Mouse (Mus musculus): Measurements from ENCODE around the gene Ddx5. TPM values are rescaled to one million over a fixed set of nuclear protein-coding genes. Genes with fewer than 3 reads are reported as not detected.

Gene Ddx5
- total RNA-seq (2023): 3,062 TPM

GRCm38 (mm10) chr11:106788775-106789459 is at the start of gene Ddx5, which contains the start of gene Cep95:
Gene Ddx5, minus strand, starts transcription at chr11:106789185.
Gene Cep95, plus strand, starts transcription at chr11:106789252.

DNA sequence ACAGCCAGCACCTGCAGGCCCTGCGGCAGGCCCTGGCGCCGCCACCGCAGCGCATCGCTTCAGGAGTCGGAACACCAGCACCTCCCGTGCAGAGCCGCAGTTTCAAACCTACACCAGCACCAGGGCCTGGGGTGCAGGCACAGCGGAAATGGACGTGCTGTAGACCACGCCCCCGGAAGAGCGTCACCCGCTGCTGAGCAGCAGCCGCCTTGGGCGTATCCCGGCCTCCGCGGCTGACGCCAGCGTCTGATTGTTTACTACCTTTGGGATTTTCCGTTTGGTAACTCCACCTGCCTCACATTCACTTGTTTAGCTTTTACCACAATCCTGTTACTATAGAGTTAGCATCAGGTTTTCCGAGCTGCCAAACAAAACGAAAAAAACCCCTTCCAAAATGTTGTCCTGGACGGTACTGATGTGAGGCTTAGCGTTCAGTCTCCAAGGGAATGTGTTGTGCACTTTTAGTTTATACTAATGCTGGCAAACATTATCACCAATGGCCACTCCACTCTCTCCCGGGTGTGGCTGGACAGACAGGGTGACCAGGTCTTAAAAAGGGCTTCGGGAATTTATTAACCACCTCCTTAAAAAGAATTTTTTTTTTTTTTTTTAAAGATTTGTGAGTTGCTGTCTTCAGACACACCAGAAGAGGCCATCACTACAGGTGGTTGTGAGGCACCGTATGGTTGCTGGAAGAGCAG is 9.4 kb downstream of the Ddx5 start, which contains the start of gene Polg2:
Gene Polg2, minus strand, starts transcription at position 150 of the 701 bp plus-strand sequence.

DNA sequence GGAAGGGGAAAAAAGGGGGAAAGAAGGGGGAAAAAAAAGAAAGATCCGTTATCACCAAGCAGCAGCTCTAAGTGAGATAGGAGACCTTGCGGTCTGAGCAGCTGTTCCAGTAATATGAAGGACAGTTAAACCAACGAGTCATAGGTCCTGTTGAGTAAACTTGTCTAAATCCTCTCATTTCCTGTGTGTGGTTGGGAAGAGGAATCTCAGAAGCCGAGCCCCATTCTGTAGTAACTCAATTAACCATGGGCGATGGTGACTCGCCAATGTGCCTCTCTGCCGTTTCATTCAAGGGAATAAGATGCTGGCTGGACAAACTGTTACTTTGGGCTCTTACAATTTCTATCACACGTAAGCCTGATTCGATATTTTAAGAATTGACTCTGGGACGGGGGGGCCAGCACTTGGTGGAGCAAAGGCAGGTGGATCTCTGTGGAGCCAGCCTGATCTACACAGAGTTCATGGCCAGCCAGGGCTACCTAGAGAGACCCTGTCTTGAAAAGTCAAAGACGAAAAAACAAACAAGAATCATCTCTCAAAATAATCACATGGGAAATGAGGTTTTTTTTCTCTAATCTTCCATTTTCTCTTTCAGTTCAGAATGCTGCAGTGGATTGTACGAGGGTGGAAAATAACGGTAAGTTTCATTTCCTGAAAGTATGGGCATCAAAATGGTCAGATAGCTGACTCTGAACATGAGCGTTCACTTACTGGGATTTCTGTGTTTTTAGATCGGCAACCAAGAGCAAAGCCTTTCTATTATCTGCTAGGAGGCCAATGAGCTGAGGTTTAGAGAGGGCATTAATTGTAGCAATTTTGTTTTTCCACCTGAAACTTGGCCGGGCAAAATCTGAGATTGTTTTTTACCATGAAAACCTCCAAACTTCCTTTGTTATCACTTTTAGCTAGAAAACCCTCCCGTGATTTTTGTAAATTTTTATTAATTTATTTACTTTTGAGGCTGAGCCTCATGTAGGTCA is 37.7 kb downstream of the Ddx5 start, which contains the start of gene Milr1:
Gene Milr1, plus strand, starts transcription at position 188 of the 980 bp plus-strand sequence.

GRCm38 (mm10) chr11:106750121-106750751 is 38.7 kb downstream of the Ddx5 start, which contains the start of gene Pecam1:
Gene Pecam1, minus strand, starts transcription at chr11:106750628.

Other genes with a start within 250 kb of the Ddx5 start
- gene Tex2, start 175.8 kb downstream of the Ddx5 start, total RNA-seq (2023): 56.7 TPM
- 222 TPM for gene Pecam1, start 38.6 kb downstream of the Ddx5 start, total RNA-seq (2023)
- 8.7 TPM for gene Milr1, start 38.0 kb downstream of the Ddx5 start, total RNA-seq (2023)
- gene Polg2, start 9.6 kb downstream of the Ddx5 start, total RNA-seq (2023): 83.6 TPM
- 39.8 TPM for gene Cep95, start 67 bp upstream of the Ddx5 start, total RNA-seq (2023)
- 66.1 TPM for gene Smurf2, start 131.5 kb upstream of the Ddx5 start, total RNA-seq (2023)
- 17.2 TPM for gene Kpna2, start 210.4 kb upstream of the Ddx5 start, total RNA-seq (2023)
- not detected for gene 1810010H24Rik, start 236.5 kb upstream of the Ddx5 start, total RNA-seq (2023)

All from CD4-positive naive resting alpha-beta T cell, adult 57 days (primary cell).